Mouse (Mus musculus) myocyte (in vitro differentiated cells): ENCODE results near the gene Theg. TPM values are rescaled to one million over a fixed set of nuclear protein-coding genes. Genes with fewer than 3 reads are reported as not detected.
A peak's percentile ranks its signal among the peaks of the same experiment; 100 is the strongest.

Source experiments
- H3K27me3 ChIP-seq: one replicate; pipeline ENCODE4 v1.6.1; 2011; ENCODE audit not compliant: control insufficient read depth, insufficient read depth, insufficient read length
- H3K36me3 ChIP-seq: one replicate; pipeline ENCODE4 v1.6.1; 2011; ENCODE audit not compliant: control insufficient read depth, insufficient read depth
- H3K4me2 ChIP-seq: one replicate; pipeline ENCODE4 v1.6.1; 2011; ENCODE audit warnings: low read depth, control low read depth
- H3K4me3 ChIP-seq: one replicate; pipeline ENCODE4 v1.5.1; 2011; ENCODE audit warnings: mild to moderate bottlenecking, control low read depth, moderate library complexity
- H3K79me2 ChIP-seq: one replicate; pipeline ENCODE4 v1.6.1; 2011; ENCODE audit not compliant: control insufficient read depth, insufficient read depth
- H3ac ChIP-seq: one replicate; pipeline ENCODE4 v1.6.1; 2011; ENCODE audit not compliant: control insufficient read depth, insufficient read length
- CEBPB ChIP-seq: IDR thresholded peaks from 2 replicates; pipeline ENCODE4 v1.6.1; 2011; ENCODE audit warnings: mild to moderate bottlenecking, moderate library complexity; ENCODE audit not compliant: poor library complexity, insufficient read depth, severe bottlenecking
- E2F4 ChIP-seq: IDR thresholded peaks from one replicate; pipeline ENCODE4 v1.6.1; 2011; ENCODE audit warnings: mild to moderate bottlenecking, control low read depth, moderate library complexity; ENCODE audit not compliant: insufficient read depth
- MAX ChIP-seq: IDR thresholded peaks from one replicate; pipeline ENCODE4 v1.6.1; 2011; ENCODE audit warnings: low read depth, mild to moderate bottlenecking, control low read depth
- MYOD1 ChIP-seq, 3 experiments: IDR thresholded peaks; one replicate each; pipeline ENCODE4 v1.6.1; 2011; ENCODE audit warnings: control low read depth in 2 of 3, low read depth in 2 of 3, mild to moderate bottlenecking in 2 of 3, moderate library complexity in 1 of 3; ENCODE audit not compliant: insufficient read length in 2 of 3, control insufficient read depth in 1 of 3
- MYOG ChIP-seq, 3 experiments: IDR thresholded peaks; one replicate each; pipeline ENCODE4 v1.6.1; 2011; ENCODE audit warnings: control low read depth in 2 of 3, low read depth in 2 of 3, mild to moderate bottlenecking in 2 of 3; ENCODE audit not compliant: insufficient read length in 2 of 3, control insufficient read depth in 1 of 3, insufficient read depth in 1 of 3
- POLR2A ChIP-seq: IDR thresholded peaks from one replicate; pipeline ENCODE4 v1.6.1; 2011; ENCODE audit warnings: low read depth, mild to moderate bottlenecking, control low read depth, moderate library complexity; ENCODE audit not compliant: insufficient read length
- POLR2AphosphoS2 ChIP-seq: IDR thresholded peaks from one replicate; pipeline ENCODE4 v1.6.1; 2011; ENCODE audit warnings: low read depth, control low read depth; ENCODE audit not compliant: insufficient read length
- REST ChIP-seq: IDR thresholded peaks from one replicate; pipeline ENCODE4 v1.6.1; 2011; ENCODE audit warnings: mild to moderate bottlenecking, control low read depth, moderate library complexity; ENCODE audit not compliant: insufficient read depth, insufficient read length
- SRF ChIP-seq: IDR thresholded peaks from one replicate; pipeline ENCODE4 v1.6.1; 2011; ENCODE audit warnings: low read depth; ENCODE audit not compliant: control insufficient read depth, insufficient read length
- TCF12 ChIP-seq: IDR thresholded peaks from one replicate; pipeline ENCODE4 v1.6.1; 2011; ENCODE audit warnings: mild to moderate bottlenecking, control low read depth; ENCODE audit not compliant: poor library complexity, insufficient read depth, severe bottlenecking
- TCF3 ChIP-seq: IDR thresholded peaks from one replicate; pipeline ENCODE4 v1.6.1; 2011; ENCODE audit warnings: low read depth, control low read depth; ENCODE audit not compliant: insufficient read length
- USF1 ChIP-seq: IDR thresholded peaks from one replicate; pipeline ENCODE4 v1.6.1; 2011; ENCODE audit warnings: low read depth, mild to moderate bottlenecking, control low read depth, moderate library complexity
- polyA plus RNA-seq: library from polyadenylated mRNA; unstranded; fragments of >200 nt; fragmentation: generic; extraction: Trizol; gene quantifications from one replicate; pipeline ENCODE4 v1.2.1, GENCODE M21; 2012; ENCODE audit warnings: missing spikeins

Gene Theg
- polyA plus RNA-seq, 1 experiment = not detected

DNA sequence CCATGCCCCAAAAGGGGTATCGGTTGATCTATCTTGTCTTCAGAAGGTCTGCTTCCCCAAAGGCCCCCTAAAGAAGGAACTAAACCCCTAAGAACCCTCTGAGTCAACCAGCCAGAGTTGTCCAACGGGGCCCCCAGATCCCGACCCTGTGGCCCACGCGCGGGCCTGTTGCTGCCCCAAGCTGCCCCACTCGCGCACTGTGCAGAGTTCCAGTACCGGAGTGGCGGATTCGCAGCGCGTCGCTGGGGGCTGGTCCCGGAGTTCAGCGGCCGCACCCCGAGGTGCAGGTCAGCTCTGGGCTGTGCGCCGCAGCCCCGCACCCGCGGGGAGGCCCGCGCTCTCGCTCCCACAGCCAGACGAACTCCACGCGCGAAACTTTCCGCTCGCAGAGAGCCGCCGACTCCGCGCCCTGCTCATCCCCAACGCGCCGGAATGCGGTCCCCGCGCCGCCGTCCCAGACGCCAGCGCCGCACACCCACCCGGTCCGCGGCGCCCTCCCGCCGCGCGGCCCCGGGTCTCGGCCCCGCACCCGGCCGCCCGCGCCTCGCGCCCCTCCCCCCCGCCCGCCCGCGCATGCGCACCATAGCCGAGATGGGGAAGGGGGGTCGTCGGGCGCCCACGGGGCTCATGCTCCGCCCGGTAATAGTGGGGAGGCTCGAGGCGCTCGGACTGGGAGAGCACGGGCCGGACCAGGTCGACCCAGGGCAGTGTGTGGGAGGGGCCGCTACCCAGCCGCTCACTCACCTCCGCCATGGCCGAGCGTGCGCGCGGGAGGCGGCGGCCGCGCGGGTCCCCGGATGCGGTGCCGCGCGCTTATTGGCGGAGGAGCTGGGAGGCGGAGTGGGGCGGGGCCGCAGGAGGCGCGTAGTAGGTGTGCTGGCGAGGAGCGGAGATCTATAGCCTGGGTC lies 32.5 kb downstream of the Theg start, which contains the start of gene Mier2:
Gene Mier2 (minus strand): TSS at position 870 of the 908 bp plus-strand sequence.
- H3ac ChIP-seq = peak within 1 kb of the TSS; percentile 53
- peaks cover 12% of the 10 kb centered on the region for H3K79me2 ChIP-seq
- TF ChIP-seq REST (no peak), POLR2A (peak; percentile 72), MYOD1 (IDR thresholded peaks at IDR 0.05; ENCODE audit: control insufficient read depth in 1 of 3, insufficient read length in 2 of 3, low read depth in 2 of 3) (no peak), POLR2AphosphoS2 (peak; percentile 49)
- no peaks in the 10 kb centered on the region for H3K36me3 ChIP-seq
- H3K4me2 ChIP-seq = peak within 1 kb of the TSS; percentile 93
- H3K27me3 ChIP-seq = no peaks in the 10 kb centered on the region
- H3K4me3 ChIP-seq = peak within 1 kb of the TSS; percentile 34

DNA sequence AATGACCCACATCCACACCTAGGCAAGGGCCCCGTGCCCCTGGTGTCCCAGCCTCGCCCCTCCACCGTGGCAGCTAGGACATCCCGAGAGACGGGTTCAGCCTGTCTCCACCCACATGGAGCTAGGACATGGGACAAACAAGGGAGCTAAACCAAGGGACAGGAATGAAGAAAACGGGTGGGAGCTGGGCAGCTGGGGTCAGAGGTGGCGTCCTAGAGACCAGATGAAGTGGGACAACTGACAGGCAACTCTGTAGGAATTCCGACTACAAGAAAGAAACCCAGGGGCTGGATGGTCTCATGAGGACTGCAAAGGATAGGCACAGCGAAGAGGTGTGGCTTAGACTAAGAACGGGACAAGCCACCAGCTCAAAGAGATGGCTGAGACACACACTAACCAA lies 33.4 kb downstream of the Theg start:
- Histone ChIP-seq H3K4me3 (peak overlapping the region; percentile 34), H3K4me2 (peak overlapping the region; percentile 91), H3K79me2 (peaks cover 12% of the 10 kb centered on the region), H3ac (peak overlapping the region; percentile 53), H3K27me3 (no peaks in the 10 kb centered on the region), H3K36me3 (no peaks in the 10 kb centered on the region)
- no peak for TF ChIP-seq MYOG (IDR thresholded peaks at IDR 0.05; ENCODE audit: control insufficient read depth in 1 of 3, insufficient read depth in 1 of 3, insufficient read length in 2 of 3, low read depth in 2 of 3)
- TF ChIP-seq POLR2AphosphoS2 = no peak
- TF ChIP-seq TCF3 = no peak
- no peak for TF ChIP-seq E2F4
- TF ChIP-seq USF1 = no peak
- TF ChIP-seq CEBPB = no peak
- no peak for TF ChIP-seq MYOD1 (IDR thresholded peaks at IDR 0.05; ENCODE audit: control insufficient read depth in 1 of 3, insufficient read length in 2 of 3, low read depth in 2 of 3)
- TF ChIP-seq POLR2A = no peak
- TF ChIP-seq SRF = no peak
- TF ChIP-seq TCF12 = no peak
- no peak for TF ChIP-seq REST
- TF ChIP-seq MAX = no peak

DNA sequence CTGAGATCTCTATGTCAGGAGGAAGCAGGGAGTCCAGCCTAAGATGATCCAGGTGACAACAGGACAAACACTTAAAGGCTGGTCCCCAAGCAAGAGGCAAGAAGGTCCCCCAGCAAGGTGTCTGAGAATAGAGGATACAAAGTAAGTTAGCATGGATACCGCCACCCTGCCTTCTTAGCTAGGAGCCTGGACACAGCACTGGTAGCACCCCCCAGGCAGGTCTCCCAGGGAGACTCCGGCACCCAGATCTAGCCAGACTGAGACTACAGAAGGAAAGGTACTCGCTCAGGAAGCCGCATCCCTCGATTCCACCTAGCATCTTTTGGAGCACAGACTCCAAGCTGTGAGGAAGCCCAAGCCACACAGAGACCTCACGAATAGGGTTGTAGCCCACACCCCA lies 34.0 kb downstream of the Theg start:
- TF ChIP-seq MYOD1 (IDR thresholded peaks at IDR 0.05; ENCODE audit: control insufficient read depth in 1 of 3, insufficient read length in 2 of 3, low read depth in 2 of 3) (no peak), E2F4 (no peak), POLR2AphosphoS2 (no peak), TCF12 (no peak), POLR2A (no peak), TCF3 (no peak), SRF (no peak)

DNA sequence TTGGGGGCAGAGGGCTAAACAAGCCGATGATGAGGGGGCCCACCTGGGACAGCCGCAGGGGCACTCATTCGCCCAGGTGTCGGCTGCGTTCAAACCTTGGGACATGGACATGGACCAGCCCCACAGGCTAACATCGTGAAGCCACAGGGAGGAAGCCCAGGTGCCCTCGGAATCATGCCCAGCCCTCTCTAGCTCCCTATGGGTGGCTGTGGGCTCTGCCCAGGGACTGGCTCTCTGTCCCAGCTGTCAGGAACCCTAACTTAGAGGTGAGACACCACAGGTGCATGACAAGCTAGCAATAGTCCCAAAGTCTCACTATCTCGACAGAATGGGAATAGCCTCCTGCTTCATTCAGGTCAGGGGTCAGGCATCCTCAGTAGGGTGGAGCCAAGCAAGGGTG lies 34.6 kb downstream of the Theg start:
- no peak overlapping the region for H3K4me3 ChIP-seq
- no peak overlapping the region for H3K4me2 ChIP-seq
- H3K36me3 ChIP-seq = peaks cover 7% of the 10 kb centered on the region
- peaks cover 12% of the 10 kb centered on the region for H3K79me2 ChIP-seq
- TF ChIP-seq POLR2AphosphoS2 (no peak), CEBPB (no peak), USF1 (no peak), SRF (no peak), TCF3 (no peak), E2F4 (no peak), TCF12 (no peak), MYOG (IDR thresholded peaks at IDR 0.05; ENCODE audit: control insufficient read depth in 1 of 3, insufficient read depth in 1 of 3, insufficient read length in 2 of 3, low read depth in 2 of 3) (no peak), REST (no peak)
- H3K27me3 ChIP-seq = no peaks in the 10 kb centered on the region
- no peak overlapping the region for H3ac ChIP-seq

More for the DNA sequence above, 34.0 kb downstream of the Theg start:
- peaks cover 12% of the 10 kb centered on the region for H3K79me2 ChIP-seq
- H3K4me3 ChIP-seq = peak overlapping the region; percentile 34
- no peaks in the 10 kb centered on the region for H3K27me3 ChIP-seq
- H3K36me3 ChIP-seq = peaks cover under 1% of the 10 kb centered on the region
- peak overlapping the region; percentile 91 for H3K4me2 ChIP-seq
- no peak overlapping the region for H3ac ChIP-seq

DNA sequence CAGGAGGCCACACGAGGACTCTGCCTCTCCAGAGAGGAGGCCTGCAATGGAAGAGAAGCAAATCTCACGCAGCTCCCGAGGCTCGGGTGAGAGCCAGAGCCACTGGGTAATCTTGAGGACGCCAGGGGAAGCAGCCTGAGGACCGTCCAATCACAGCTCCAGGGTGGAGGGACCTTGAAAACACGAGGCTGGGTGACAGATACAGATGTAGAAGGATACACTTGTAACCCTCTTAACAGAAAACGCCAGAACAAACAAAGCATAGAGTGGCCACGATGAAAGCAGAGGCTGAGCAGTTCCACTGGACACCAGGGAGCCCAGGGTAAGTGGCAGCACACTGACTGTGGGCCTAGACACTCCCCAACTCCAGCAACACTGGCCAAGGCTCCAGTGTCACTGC lies 36.8 kb downstream of the Theg start:
- TF ChIP-seq CEBPB (no peak), TCF12 (no peak), POLR2AphosphoS2 (no peak), MYOD1 (IDR thresholded peaks at IDR 0.05; ENCODE audit: control insufficient read depth in 1 of 3, insufficient read length in 2 of 3, low read depth in 2 of 3) (no peak), USF1 (no peak), POLR2A (no peak), REST (no peak), TCF3 (no peak), MYOG (IDR thresholded peaks at IDR 0.05; ENCODE audit: control insufficient read depth in 1 of 3, insufficient read depth in 1 of 3, insufficient read length in 2 of 3, low read depth in 2 of 3) (no peak)
- no peak overlapping the region for H3K4me3 ChIP-seq
- no peak overlapping the region for H3ac ChIP-seq
- peaks cover 12% of the 10 kb centered on the region for H3K79me2 ChIP-seq
- no peaks in the 10 kb centered on the region for H3K27me3 ChIP-seq
- peaks cover 9% of the 10 kb centered on the region for H3K36me3 ChIP-seq
- no peak overlapping the region for H3K4me2 ChIP-seq
